Mouse (Mus musculus) liver, embryonic 15.5 days (tissue): ENCODE results near the gene Ptchd1. TPM values are rescaled to one million over a fixed set of nuclear protein-coding genes. Genes with fewer than 3 reads are reported as not detected.

Experiments used
- ATAC-seq: fragments of 200-750 bp; cut with Nextera tagmentation; 2 replicates; pipeline ENCODE4 v1.8.0; 2017; ENCODE audit warnings: moderate number of reproducible peaks, mild to moderate bottlenecking, moderate library complexity; ENCODE audit not compliant: insufficient read depth
- H3K27ac ChIP-seq: fragments of 300-500 bp; sonication (generic); replicated peaks from 2 replicates; pipeline ENCODE4 v1.5.1; 2015; ENCODE audit warnings: mild to moderate bottlenecking, inconsistent platforms
- H3K27me3 ChIP-seq: fragments of 300-500 bp; sonication (generic); 2 replicates; pipeline ENCODE4 v1.6.1; 2015; ENCODE audit warnings: mild to moderate bottlenecking, inconsistent platforms
- H3K36me3 ChIP-seq: fragments of 300-500 bp; sonication (generic); replicated peaks from 2 replicates; pipeline ENCODE4 v1.6.1; 2015; ENCODE audit warnings: moderate library complexity, mild to moderate bottlenecking, inconsistent platforms
- H3K4me1 ChIP-seq: fragments of 300-500 bp; sonication (generic); replicated peaks from 2 replicates; pipeline ENCODE4 v1.6.1; 2015; ENCODE audit warnings: inconsistent platforms
- H3K4me2 ChIP-seq: fragments of 300-500 bp; sonication (generic); 2 replicates; pipeline ENCODE4 v1.6.1; 2015; ENCODE audit warnings: moderate library complexity, mild to moderate bottlenecking, inconsistent platforms
- H3K4me3 ChIP-seq: fragments of 300-500 bp; sonication (generic); replicated peaks from 2 replicates; pipeline ENCODE4 v1.5.1; 2015; ENCODE audit warnings: mild to moderate bottlenecking, inconsistent platforms
- H3K9ac ChIP-seq: fragments of 300-500 bp; sonication (generic); 2 replicates; pipeline ENCODE4 v1.6.1; 2015; ENCODE audit warnings: moderate library complexity, mild to moderate bottlenecking, inconsistent platforms
- H3K9me3 ChIP-seq: fragments of 300-500 bp; sonication (generic); replicated peaks from 2 replicates; pipeline ENCODE4 v1.6.1; 2016; ENCODE audit warnings: inconsistent platforms
- WGBS: fragments of 180-500 bp; shearing (Covaris S2); methylation state at CpG from one replicate; pipeline ENCODE4 v1.1.7; 2015; ENCODE audit warnings: mixed read lengths; ENCODE audit not compliant: insufficient replicate concordance; 5-methylcytosine and 5-hydroxymethylcytosine counted together
- polyA plus RNA-seq: library from polyadenylated mRNA; unstranded; fragments of >200 nt; fragmentation: Nextera tagmentation; extraction: Ambion mirVana; gene quantifications from 2 replicates; pipeline ENCODE4 v1.2.1, GENCODE M21; 2015

Ptchd1 gene
- polyA plus RNA-seq, result not detected in 2 replicates

DNA sequence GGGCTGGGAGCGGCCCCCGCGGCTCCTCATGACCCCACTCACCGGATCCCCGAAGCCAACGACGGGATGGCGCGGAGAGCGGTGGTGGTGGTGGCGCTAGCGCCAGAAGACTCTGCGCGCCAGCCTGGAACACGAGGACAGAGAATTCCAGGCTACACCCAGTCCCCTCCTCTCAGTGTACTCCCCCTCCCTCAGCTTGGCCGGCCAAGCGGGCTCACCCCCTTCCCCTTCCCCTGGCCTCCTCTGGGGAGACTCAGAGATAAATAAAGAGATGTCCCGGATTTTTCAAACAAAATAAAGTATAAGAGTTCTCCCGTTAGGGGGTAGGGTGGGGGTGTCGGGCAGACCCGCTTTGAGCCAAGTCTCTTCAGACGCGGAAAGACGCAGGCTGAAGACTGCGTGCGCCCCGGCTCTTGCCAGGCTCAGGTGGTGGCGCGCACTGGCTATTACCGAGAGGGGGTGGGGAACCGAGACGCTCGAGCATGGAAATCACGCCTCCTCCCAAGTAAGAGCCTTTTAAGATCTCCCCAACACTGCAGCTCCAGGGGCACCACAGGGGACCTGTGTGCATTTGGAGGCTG lies at the start of gene Ptchd1:
Gene Ptchd1 (minus strand): TSS at position 114 of the 581 bp plus-strand sequence.
- Histone ChIP-seq H3K36me3 (no peaks in the 10 kb centered on the region), H3K9me3 (no peaks in the 10 kb centered on the region), H3K4me2 (peak within 1 kb of the TSS; percentile 52), H3K27ac (no peak within 1 kb of the TSS), H3K9ac (no peak within 1 kb of the TSS), H3K4me3 (peak within 1 kb of the TSS; percentile 26; the same call in 1 of the 2 replicates), H3K4me1 (no peaks in the 10 kb centered on the region), H3K27me3 (peaks cover 45% of the 10 kb centered on the region)
- WGBS, result 22% methylated on average over 34 of the region's 34 CpGs
- no peak for ATAC-seq

DNA sequence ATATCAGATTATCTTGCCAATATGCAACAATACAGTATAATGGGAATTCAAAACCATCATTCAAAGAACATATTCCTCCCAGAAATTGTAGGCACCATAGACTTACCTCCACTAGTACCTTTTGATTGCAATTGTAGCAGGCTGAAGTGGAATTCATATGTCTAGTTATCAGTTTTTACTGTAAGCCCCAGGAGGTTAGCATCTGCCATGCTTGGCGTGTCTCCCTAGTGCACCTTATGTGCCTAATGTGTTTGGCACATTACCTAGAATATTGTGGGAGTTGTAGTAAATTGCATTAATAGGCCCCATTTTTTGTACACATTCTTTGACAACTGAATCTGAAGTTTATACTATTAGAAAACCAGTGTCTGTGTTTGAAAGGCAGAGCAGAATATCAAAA lies 34.4 kb upstream of the Ptchd1 start:
- Histone ChIP-seq H3K4me2 (no peak overlapping the region), H3K9me3 (no peaks in the 10 kb centered on the region), H3K36me3 (no peaks in the 10 kb centered on the region), H3K4me1 (no peaks in the 10 kb centered on the region), H3K27me3 (no peaks in the 10 kb centered on the region), H3K4me3 (no peak overlapping the region), H3K9ac (no peak overlapping the region), H3K27ac (no peak overlapping the region)
- WGBS, result 58% methylated on average over 1 of the region's 1 CpGs
- ATAC-seq, result no peak

DNA sequence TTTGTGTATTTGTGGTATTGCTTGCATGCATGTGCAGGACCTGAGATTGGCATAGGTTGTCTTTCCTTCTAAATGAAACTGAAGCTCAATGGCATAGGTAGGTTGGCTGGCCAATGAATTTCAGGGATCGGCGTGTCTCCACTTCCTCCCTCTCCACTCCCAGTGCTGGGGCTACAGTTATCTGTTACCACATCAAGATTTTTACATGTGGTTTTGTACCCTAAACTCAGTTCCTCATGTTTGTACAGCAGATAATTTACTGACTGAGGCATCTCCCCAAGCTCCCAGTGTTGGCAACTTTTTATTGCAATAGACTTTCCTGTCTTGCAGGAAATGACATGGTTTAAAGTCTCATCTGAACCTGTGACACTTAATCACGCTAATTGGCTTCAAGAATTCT lies 22.4 kb upstream of the Ptchd1 start:
- H3K9ac ChIP-seq, result no peak overlapping the region
- WGBS, result 41% methylated on average over 3 of the region's 3 CpGs
- H3K36me3 ChIP-seq, result no peaks in the 10 kb centered on the region
- no peak for ATAC-seq
- no peaks in the 10 kb centered on the region for H3K9me3 ChIP-seq
- no peak overlapping the region for H3K27ac ChIP-seq
- H3K4me1 ChIP-seq, result no peaks in the 10 kb centered on the region
- no peak overlapping the region for H3K4me2 ChIP-seq
- H3K4me3 ChIP-seq, result no peak overlapping the region
- no peaks in the 10 kb centered on the region for H3K27me3 ChIP-seq

DNA sequence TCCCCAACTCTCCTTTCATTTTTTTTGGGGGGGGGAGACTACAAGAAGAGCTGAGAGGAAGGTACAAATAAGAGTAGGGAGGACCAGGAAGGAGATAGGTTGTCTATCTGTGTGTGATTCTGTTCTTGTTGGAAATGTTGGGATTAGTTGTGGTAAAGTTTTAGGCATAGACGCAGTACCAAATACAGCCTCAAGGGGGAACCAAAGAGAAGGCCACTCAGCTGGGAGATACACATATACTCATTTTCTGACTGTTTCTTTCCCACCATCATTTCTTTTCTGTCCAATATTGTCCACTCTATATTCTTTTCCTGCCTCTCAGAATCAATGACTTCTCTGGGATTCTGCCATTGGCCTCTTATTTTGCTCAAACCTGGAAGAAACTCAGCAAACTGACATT lies 20.4 kb upstream of the Ptchd1 start:
- no peak overlapping the region for H3K27ac ChIP-seq
- H3K36me3 ChIP-seq, result no peaks in the 10 kb centered on the region
- H3K9me3 ChIP-seq, result no peaks in the 10 kb centered on the region
- no peak overlapping the region for H3K4me3 ChIP-seq
- 5% methylated on average over 1 of the region's 1 CpGs for WGBS
- H3K4me2 ChIP-seq, result no peak overlapping the region
- ATAC-seq, result no peak
- H3K9ac ChIP-seq, result no peak overlapping the region
- H3K27me3 ChIP-seq, result no peaks in the 10 kb centered on the region
- no peaks in the 10 kb centered on the region for H3K4me1 ChIP-seq

DNA sequence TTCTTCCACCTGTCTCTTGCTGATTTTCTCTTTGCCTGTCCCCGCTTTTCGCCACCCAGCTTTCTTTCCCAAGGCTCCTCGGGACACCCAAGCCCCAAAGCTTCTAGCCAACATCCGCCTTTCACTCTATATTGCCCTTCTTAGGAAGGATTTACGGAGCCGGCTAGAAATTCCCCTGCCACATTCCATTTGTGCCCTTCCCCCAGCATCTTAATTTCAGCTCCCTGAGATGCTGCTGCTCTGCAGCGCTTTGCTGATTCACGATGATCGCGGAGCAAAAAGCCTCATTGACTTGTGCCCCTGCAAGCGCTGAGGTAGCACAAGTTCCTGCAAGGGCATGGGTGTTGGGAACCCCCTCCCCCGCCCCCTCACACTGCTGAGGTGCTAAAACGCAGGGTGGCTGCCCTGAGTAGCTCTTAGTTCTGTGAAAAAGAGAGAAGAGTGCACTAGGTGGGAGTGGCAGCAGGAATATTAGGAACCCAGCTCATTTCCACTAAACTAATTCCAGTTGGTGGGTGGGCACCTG lies 2.1 kb upstream of the Ptchd1 start:
- Histone ChIP-seq H3K36me3 (no peaks in the 10 kb centered on the region), H3K4me1 (no peaks in the 10 kb centered on the region), H3K27me3 (peaks cover 45% of the 10 kb centered on the region), H3K9ac (no peak overlapping the region), H3K9me3 (no peaks in the 10 kb centered on the region), H3K4me3 (no peak overlapping the region), H3K4me2 (no peak overlapping the region), H3K27ac (no peak overlapping the region)
- no peak for ATAC-seq
- 10% methylated on average over 13 of the region's 13 CpGs for WGBS

DNA sequence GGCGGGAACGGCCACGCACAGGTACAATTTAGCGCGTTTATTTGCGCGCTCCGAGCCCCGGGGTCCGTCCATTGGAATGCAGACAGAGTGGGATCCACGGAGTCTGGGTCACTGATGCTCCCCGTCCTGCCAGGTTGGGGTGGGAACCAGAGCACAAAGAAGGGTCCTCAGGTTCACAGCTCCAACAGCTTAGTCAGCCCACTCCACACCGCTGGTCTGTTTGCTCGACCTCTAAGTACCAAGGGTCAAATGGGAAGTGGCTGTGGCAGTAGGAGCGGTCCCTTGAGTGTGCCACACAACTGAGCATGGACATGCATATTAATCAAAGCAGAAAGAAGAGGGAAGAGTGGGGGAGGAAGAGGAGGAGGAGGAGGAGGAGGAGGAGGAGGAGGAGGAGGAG lies 1.3 kb upstream of the Ptchd1 start:
- Histone ChIP-seq H3K27ac (no peak overlapping the region), H3K4me2 (no peak overlapping the region), H3K4me3 (no peak overlapping the region), H3K27me3 (peaks cover 45% of the 10 kb centered on the region), H3K9ac (no peak overlapping the region), H3K36me3 (no peaks in the 10 kb centered on the region), H3K4me1 (no peaks in the 10 kb centered on the region), H3K9me3 (no peaks in the 10 kb centered on the region)
- ATAC-seq, result no peak
- WGBS, result 6% methylated on average over 15 of the region's 15 CpGs

DNA sequence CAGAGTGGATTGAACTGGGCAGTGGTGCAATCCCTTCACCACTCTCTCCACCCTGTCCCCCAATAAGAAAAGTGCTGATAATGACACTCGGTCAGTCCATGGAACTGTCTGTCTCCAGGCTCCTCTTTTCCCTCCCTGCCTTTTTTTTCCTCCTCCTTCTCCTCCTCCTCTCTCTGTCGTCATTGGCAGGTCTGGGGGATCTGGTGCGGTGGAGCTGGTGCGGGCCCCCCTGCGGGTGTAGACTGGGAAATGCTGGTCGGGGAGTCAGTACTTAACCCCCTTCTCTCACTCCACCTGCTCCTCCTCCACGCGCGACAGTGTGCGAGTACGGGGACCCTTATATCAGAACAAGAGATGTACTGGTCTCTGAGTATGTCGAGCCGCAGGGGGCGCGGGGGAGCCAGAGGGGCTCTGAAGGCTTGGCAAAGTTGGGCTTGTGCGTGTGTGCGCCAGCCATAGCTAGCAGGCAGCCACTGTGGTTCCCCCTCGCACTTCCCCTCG lies 777 bp upstream of the Ptchd1 start, which contains the start of gene Gm15155:
Gene Gm15155 (plus strand): TSS at position 401 of the 501 bp plus-strand sequence.
- ATAC-seq, result no peak
- Histone ChIP-seq H3K27ac (no peak within 1 kb of the TSS), H3K4me1 (no peaks in the 10 kb centered on the region), H3K4me2 (peak within 1 kb of the TSS; percentile 52), H3K9me3 (no peaks in the 10 kb centered on the region), H3K27me3 (peaks cover 45% of the 10 kb centered on the region), H3K9ac (no peak within 1 kb of the TSS), H3K36me3 (no peaks in the 10 kb centered on the region), H3K4me3 (peak within 1 kb of the TSS; percentile 26; the same call in 1 of the 2 replicates)
- 14% methylated on average over 19 of the region's 19 CpGs for WGBS

DNA sequence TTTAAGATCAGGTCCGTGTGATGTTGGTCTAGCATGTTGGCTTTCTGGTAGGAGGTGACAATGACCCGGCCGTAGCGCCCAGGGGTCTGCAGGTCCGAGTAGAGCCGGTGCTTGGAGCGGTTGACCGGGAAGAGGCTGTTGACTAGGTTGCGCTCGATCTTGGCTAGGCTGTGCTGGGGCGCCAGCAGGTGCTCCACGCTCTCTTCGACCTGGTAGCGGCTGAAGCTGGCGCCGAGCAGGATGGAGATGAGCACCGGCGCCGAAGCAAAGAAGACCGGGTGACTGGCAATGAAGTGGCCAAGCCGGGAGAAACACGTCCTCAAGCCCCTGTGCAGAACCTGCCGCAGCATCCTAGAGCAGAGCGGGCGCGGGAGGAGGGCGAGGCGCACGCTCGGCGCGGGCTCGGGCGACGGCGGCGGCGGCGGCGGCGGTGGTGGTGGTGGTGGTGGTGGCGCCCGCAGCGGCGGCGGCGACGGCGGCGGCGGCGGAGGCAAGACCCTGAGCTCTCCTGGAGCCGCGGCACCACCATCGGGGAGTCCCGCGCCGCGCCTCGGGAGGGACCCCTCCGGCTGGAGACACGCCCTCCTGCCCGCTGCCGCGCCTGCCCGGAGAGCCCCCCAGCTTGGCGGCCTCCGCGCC lies 534 bp downstream of the Ptchd1 start:
- Histone ChIP-seq H3K9ac (no peak overlapping the region), H3K4me2 (peak overlapping the region; percentile 52), H3K27ac (no peak overlapping the region), H3K9me3 (no peaks in the 10 kb centered on the region), H3K4me1 (no peaks in the 10 kb centered on the region), H3K27me3 (peaks cover 45% of the 10 kb centered on the region), H3K4me3 (peak overlapping the region; percentile 26; the same call in 1 of the 2 replicates), H3K36me3 (no peaks in the 10 kb centered on the region)
- no peak; the same call in 1 of the 2 replicates for ATAC-seq
- WGBS, result 20% methylated on average over 23 of the region's 69 CpGs

DNA sequence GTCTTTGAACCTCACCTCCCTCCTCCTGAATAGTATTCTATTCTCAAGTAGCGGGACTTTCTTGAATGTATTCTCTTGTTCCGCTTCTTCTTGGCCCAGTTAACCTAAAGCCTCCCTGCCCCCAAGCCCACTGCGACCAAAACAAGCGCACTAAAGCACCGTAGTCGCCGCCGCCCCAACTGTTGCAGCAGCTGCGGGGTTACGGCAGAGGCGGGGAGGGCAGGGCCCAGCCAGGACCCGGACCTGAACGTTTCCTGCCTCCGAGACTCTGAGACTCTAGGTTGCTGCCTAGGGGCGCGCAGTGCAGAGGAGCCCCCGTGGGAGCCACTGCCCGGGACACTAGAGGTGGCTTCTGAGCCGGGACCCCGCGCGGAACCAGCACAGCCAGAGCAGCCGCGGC lies 1.1 kb downstream of the Ptchd1 start:
- 0 out of 2 replicates have a peak overlapping the region, but pooled peaks have one; percentile 26 for H3K4me3 ChIP-seq
- no peaks in the 10 kb centered on the region for H3K9me3 ChIP-seq
- no peak for ATAC-seq
- H3K36me3 ChIP-seq, result no peaks in the 10 kb centered on the region
- WGBS, result 13% methylated on average over 24 of the region's 24 CpGs
- H3K4me1 ChIP-seq, result no peaks in the 10 kb centered on the region
- H3K9ac ChIP-seq, result no peak overlapping the region
- no peak overlapping the region for H3K27ac ChIP-seq
- H3K27me3 ChIP-seq, result peaks cover 45% of the 10 kb centered on the region
- H3K4me2 ChIP-seq, result peak overlapping the region; percentile 52

DNA sequence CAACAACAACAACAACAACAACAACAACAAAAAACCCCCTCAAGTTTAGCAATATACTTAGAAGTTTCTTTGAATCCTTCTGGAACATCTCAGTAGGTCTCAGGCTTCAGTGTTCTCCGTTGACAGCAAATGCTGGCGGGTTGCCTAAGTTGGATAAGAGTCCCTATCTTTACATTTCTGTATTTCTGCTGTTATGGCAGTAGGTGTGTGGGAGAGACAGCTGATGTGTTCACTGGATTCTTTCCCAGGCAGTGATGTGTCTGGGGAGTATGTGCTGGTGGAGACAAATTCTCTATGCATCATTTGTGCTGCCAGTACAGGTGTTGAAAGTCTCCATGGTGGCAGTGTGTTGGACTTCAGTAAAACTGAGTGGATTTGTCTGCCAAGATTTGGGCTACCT lies 22.4 kb downstream of the Ptchd1 start:
- H3K4me3 ChIP-seq, result no peak overlapping the region
- 59% methylated on average over 2 of the region's 2 CpGs for WGBS
- ATAC-seq, result no peak

DNA sequence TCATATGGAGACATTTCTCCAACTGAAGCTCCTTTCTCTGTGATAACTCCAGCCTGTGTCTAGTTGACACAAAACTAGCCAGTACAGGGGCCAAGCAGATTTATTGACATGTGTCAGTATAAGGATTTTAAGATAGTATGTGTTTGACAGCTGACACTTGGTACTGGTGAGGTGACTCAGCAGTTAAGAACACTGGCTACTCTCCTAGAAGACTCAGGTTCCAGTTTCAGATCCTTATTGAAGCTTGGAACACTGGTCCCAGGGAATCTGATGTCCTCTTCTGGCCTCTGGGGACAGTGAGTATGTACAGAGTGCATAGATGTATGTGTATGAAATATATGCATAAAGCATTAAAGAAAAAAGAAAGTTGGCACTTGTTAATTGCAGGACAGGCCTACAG lies 27.2 kb downstream of the Ptchd1 start:
- Histone ChIP-seq H3K9ac (no peak overlapping the region), H3K4me1 (no peaks in the 10 kb centered on the region), H3K27me3 (no peaks in the 10 kb centered on the region), H3K9me3 (no peaks in the 10 kb centered on the region), H3K36me3 (no peaks in the 10 kb centered on the region), H3K4me3 (no peak overlapping the region), H3K27ac (no peak overlapping the region), H3K4me2 (no peak overlapping the region)
- no peak for ATAC-seq

More for the DNA sequence above, 22.4 kb downstream of the Ptchd1 start:
- H3K4me1 ChIP-seq, result no peaks in the 10 kb centered on the region
- H3K27ac ChIP-seq, result no peak overlapping the region
- no peak overlapping the region for H3K4me2 ChIP-seq
- H3K27me3 ChIP-seq, result no peaks in the 10 kb centered on the region
- H3K36me3 ChIP-seq, result no peaks in the 10 kb centered on the region
- no peaks in the 10 kb centered on the region for H3K9me3 ChIP-seq
- no peak overlapping the region for H3K9ac ChIP-seq
